Mouse (Mus musculus) forebrain, embryonic 12.5 days (tissue): ENCODE data around the gene Clint1. TPM values are rescaled to one million over a fixed set of nuclear protein-coding genes. Genes with fewer than 3 reads are reported as not detected.

Experiments
- ATAC-seq: fragments of 200-750 bp; cut with Nextera tagmentation; 2 replicates; pipeline ENCODE4 v1.8.0; 2017; ENCODE audit warnings: moderate TSS enrichment; ENCODE audit not compliant: low FRiP score
- H3K27ac ChIP-seq: fragments of 300-500 bp; sonication (generic); 2 replicates; pipeline ENCODE4 v1.5.1; 2016; ENCODE audit warnings: mild to moderate bottlenecking
- H3K27me3 ChIP-seq: fragments of 300-500 bp; sonication (generic); 2 replicates; pipeline ENCODE4 v1.6.1; 2016; ENCODE audit warnings: mild to moderate bottlenecking
- H3K36me3 ChIP-seq: fragments of 300-500 bp; sonication (generic); replicated peaks from 2 replicates; pipeline ENCODE4 v1.6.1; 2016; ENCODE audit warnings: mild to moderate bottlenecking
- H3K4me1 ChIP-seq: fragments of 300-500 bp; sonication (generic); 2 replicates; pipeline ENCODE4 v1.6.1; 2016
- H3K4me2 ChIP-seq: fragments of 300-500 bp; sonication (generic); 2 replicates; pipeline ENCODE4 v1.6.1; 2016; ENCODE audit warnings: mild to moderate bottlenecking, moderate library complexity
- H3K4me3 ChIP-seq: fragments of 300-500 bp; sonication (generic); replicated peaks from 2 replicates; pipeline ENCODE4 v1.5.1; 2016; ENCODE audit warnings: mild to moderate bottlenecking
- H3K9ac ChIP-seq: fragments of 300-500 bp; sonication (generic); 2 replicates; pipeline ENCODE4 v1.6.1; 2016; ENCODE audit warnings: mild to moderate bottlenecking
- H3K9me3 ChIP-seq: fragments of 300-500 bp; sonication (generic); 2 replicates; pipeline ENCODE4 v1.6.1; 2016
- WGBS: fragments of 180-500 bp; shearing (Covaris S2); methylation state at CpG from one replicate; pipeline ENCODE4 v1.1.7; 2016; 5-methylcytosine and 5-hydroxymethylcytosine counted together
- polyA plus RNA-seq: library from polyadenylated mRNA; unstranded; fragments of >200 nt; fragmentation: Nextera tagmentation; extraction: Ambion mirVana; gene quantifications from 2 replicates; pipeline ENCODE4 v1.2.1, GENCODE M21; 2016

The Clint1 gene
- polyA plus RNA-seq, 1 experiment from 2014 or later = 76.0 TPM

- Histone ChIP-seq H3K27me3 (no peaks in the 10 kb centered on the region), H3K4me1 (peaks cover 19% of the 10 kb centered on the region), H3K27ac (no peak overlapping the region), H3K4me2 (no peak overlapping the region), H3K9ac (no peak overlapping the region), H3K36me3 (peaks cover 7% of the 10 kb centered on the region; the same call in 1 of the 2 replicates), H3K4me3 (no peak overlapping the region), H3K9me3 (no peaks in the 10 kb centered on the region)
- 59% methylated on average over 3 of the region's 3 CpGs for WGBS
- ATAC-seq = no peak
Observed at GRCm38 (mm10) chr11:45849859-45850258, 2.0 kb upstream of the Clint1 start.

- H3K9me3 ChIP-seq = no peaks in the 10 kb centered on the region
- peaks cover 7% of the 10 kb centered on the region; the same call in 1 of the 2 replicates for H3K36me3 ChIP-seq
- WGBS = 40% methylated on average over 3 of the region's 3 CpGs
- H3K9ac ChIP-seq = no peak overlapping the region
- no peak overlapping the region for H3K27ac ChIP-seq
- ATAC-seq = no peak
- H3K4me1 ChIP-seq = peaks cover 22% of the 10 kb centered on the region
- no peaks in the 10 kb centered on the region for H3K27me3 ChIP-seq
- H3K4me2 ChIP-seq = no peak overlapping the region
- H3K4me3 ChIP-seq = no peak overlapping the region
Observed at GRCm38 (mm10) chr11:45850317-45850716, 1.5 kb upstream of the Clint1 start.

GRCm38 (mm10) chr11:45852124-45852994, 508 bp downstream of the Clint1 start:
- WGBS = 3% methylated on average over 34 of the region's 58 CpGs
- Histone ChIP-seq H3K4me3 (peak overlapping the region; percentile 99), H3K36me3 (peaks cover 13% of the 10 kb centered on the region), H3K4me2 (peak overlapping the region; percentile 82), H3K9ac (peak overlapping the region; percentile 94), H3K27me3 (no peaks in the 10 kb centered on the region), H3K27ac (peak overlapping the region; percentile 83), H3K4me1 (peaks cover 29% of the 10 kb centered on the region), H3K9me3 (no peaks in the 10 kb centered on the region)
- ATAC-seq = peak; percentile 85

GRCm38 (mm10) chr11:45852995-45853317, 1.1 kb downstream of the Clint1 start:
- Histone ChIP-seq H3K4me1 (peaks cover 29% of the 10 kb centered on the region), H3K9me3 (no peaks in the 10 kb centered on the region), H3K36me3 (peaks cover 13% of the 10 kb centered on the region), H3K4me3 (peak overlapping the region; percentile 99), H3K9ac (0 out of 2 replicates have a peak overlapping the region, but pooled peaks have one; percentile 94), H3K27me3 (no peaks in the 10 kb centered on the region), H3K4me2 (peak overlapping the region; percentile 82), H3K27ac (no peak overlapping the region)
- WGBS = 79% methylated on average over 6 of the region's 6 CpGs
- no peak for ATAC-seq

- WGBS = 90% methylated on average over 2 of the region's 2 CpGs
- H3K4me2 ChIP-seq = no peak overlapping the region
- no peak overlapping the region for H3K4me3 ChIP-seq
- H3K27me3 ChIP-seq = no peaks in the 10 kb centered on the region
- peaks cover 29% of the 10 kb centered on the region for H3K4me1 ChIP-seq
- H3K27ac ChIP-seq = no peak overlapping the region
- H3K9ac ChIP-seq = no peak overlapping the region
- ATAC-seq = no peak
- no peaks in the 10 kb centered on the region for H3K9me3 ChIP-seq
- peaks cover 17% of the 10 kb centered on the region for H3K36me3 ChIP-seq
Observed at GRCm38 (mm10) chr11:45853916-45854315, 2.1 kb downstream of the Clint1 start.

GRCm38 (mm10) chr11:45854381-45854780, 2.5 kb downstream of the Clint1 start:
- Histone ChIP-seq H3K27ac (no peak overlapping the region), H3K4me1 (peaks cover 29% of the 10 kb centered on the region), H3K9me3 (no peaks in the 10 kb centered on the region), H3K4me3 (no peak overlapping the region), H3K9ac (no peak overlapping the region; the same call in 1 of the 2 replicates), H3K36me3 (peaks cover 17% of the 10 kb centered on the region), H3K27me3 (no peaks in the 10 kb centered on the region), H3K4me2 (no peak overlapping the region)
- no peak for ATAC-seq
- 93% methylated on average over 7 of the region's 7 CpGs for WGBS

GRCm38 (mm10) chr11:45855407-45856148, 3.7 kb downstream of the Clint1 start:
- no peak overlapping the region for H3K27ac ChIP-seq
- peaks cover 17% of the 10 kb centered on the region for H3K36me3 ChIP-seq
- no peaks in the 10 kb centered on the region for H3K9me3 ChIP-seq
- H3K4me2 ChIP-seq = no peak overlapping the region
- no peaks in the 10 kb centered on the region for H3K27me3 ChIP-seq
- WGBS = 86% methylated on average over 7 of the region's 7 CpGs
- no peak overlapping the region; the same call in 1 of the 2 replicates for H3K9ac ChIP-seq
- H3K4me1 ChIP-seq = peaks cover 29% of the 10 kb centered on the region
- H3K4me3 ChIP-seq = no peak overlapping the region
- ATAC-seq = no peak

- Histone ChIP-seq H3K4me1 (peaks cover 29% of the 10 kb centered on the region), H3K27ac (no peak overlapping the region), H3K36me3 (peaks cover 20% of the 10 kb centered on the region), H3K9ac (no peak overlapping the region), H3K9me3 (no peaks in the 10 kb centered on the region), H3K27me3 (no peaks in the 10 kb centered on the region), H3K4me2 (no peak overlapping the region), H3K4me3 (no peak overlapping the region)
- ATAC-seq = no peak
- WGBS = 86% methylated on average over 6 of the region's 6 CpGs
Observed at GRCm38 (mm10) chr11:45856149-45856516, 4.3 kb downstream of the Clint1 start.

GRCm38 (mm10) chr11:45861334-45861733, 9.5 kb downstream of the Clint1 start:
- 92% methylated on average over 7 of the region's 7 CpGs for WGBS
- ATAC-seq = no peak
- Histone ChIP-seq H3K27ac (no peak overlapping the region), H3K4me3 (no peak overlapping the region), H3K4me2 (no peak overlapping the region), H3K27me3 (no peaks in the 10 kb centered on the region), H3K4me1 (no peaks in the 10 kb centered on the region; the same call in 1 of the 2 replicates), H3K9me3 (no peaks in the 10 kb centered on the region), H3K36me3 (peaks cover 8% of the 10 kb centered on the region), H3K9ac (no peak overlapping the region)

GRCm38 (mm10) chr11:45864409-45864808, 12.6 kb downstream of the Clint1 start:
- peaks cover 3% of the 10 kb centered on the region for H3K36me3 ChIP-seq
- H3K9ac ChIP-seq = no peak overlapping the region
- no peak overlapping the region for H3K4me2 ChIP-seq
- no peak for ATAC-seq
- H3K27me3 ChIP-seq = no peaks in the 10 kb centered on the region
- no peak overlapping the region for H3K27ac ChIP-seq
- H3K4me1 ChIP-seq = no peaks in the 10 kb centered on the region
- WGBS = 94% methylated on average over 3 of the region's 3 CpGs
- no peak overlapping the region for H3K4me3 ChIP-seq
- no peaks in the 10 kb centered on the region for H3K9me3 ChIP-seq

GRCm38 (mm10) chr11:45865861-45866260, 14.0 kb downstream of the Clint1 start:
- no peaks in the 10 kb centered on the region for H3K27me3 ChIP-seq
- no peak overlapping the region for H3K27ac ChIP-seq
- H3K4me2 ChIP-seq = no peak overlapping the region
- H3K4me1 ChIP-seq = no peaks in the 10 kb centered on the region
- no peak for ATAC-seq
- WGBS = 91% methylated on average over 2 of the region's 2 CpGs
- no peak overlapping the region for H3K4me3 ChIP-seq
- H3K36me3 ChIP-seq = peaks cover 3% of the 10 kb centered on the region
- no peaks in the 10 kb centered on the region for H3K9me3 ChIP-seq
- H3K9ac ChIP-seq = no peak overlapping the region

GRCm38 (mm10) chr11:45866534-45866933, 14.7 kb downstream of the Clint1 start:
- H3K27ac ChIP-seq = no peak overlapping the region
- H3K4me3 ChIP-seq = no peak overlapping the region
- H3K4me1 ChIP-seq = no peaks in the 10 kb centered on the region
- H3K4me2 ChIP-seq = no peak overlapping the region
- no peaks in the 10 kb centered on the region for H3K9me3 ChIP-seq
- 77% methylated on average over 4 of the region's 4 CpGs for WGBS
- ATAC-seq = no peak
- no peak overlapping the region for H3K9ac ChIP-seq
- H3K36me3 ChIP-seq = no peaks in the 10 kb centered on the region; the same call in 1 of the 2 replicates
- H3K27me3 ChIP-seq = no peaks in the 10 kb centered on the region
